Mouse (Mus musculus): ENCODE measurements around the gene Itga2. TPM values are rescaled to one million over a fixed set of nuclear protein-coding genes. Genes with fewer than 3 reads are reported as not detected.

Gene Itga2
- polyA plus RNA-seq, 1 experiment = 3.2 TPM

DNA sequence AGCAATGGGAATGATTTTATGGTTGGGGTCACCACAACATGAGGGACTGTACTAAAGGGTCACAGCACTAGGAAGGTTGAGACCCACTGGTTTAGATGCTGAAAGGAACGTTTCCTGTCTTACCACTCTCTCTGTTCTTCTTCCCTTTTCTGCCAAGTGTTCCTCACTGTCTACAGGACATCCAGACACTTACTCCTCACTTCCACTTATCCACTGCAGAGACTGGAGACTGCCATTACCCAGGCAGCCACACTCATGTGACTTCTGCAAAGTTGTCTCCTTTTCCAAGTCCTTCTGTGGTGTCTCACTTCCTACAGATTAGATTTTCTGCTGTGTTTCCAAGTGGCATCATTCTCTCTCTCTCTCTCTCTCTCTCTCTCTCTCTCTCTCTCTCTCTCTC lies 7.1 kb downstream of the Itga2 start:
- Histone ChIP-seq H3K4me1 (ENCODE audit: control insufficient read depth, insufficient read depth, low read length) (no peaks in the 10 kb centered on the region), H3K4me3 (replicated peaks; ENCODE audit: control insufficient read depth, low read depth, low read length) (no peak overlapping the region), H3K27ac (ENCODE audit: control insufficient read depth, insufficient read depth, low read depth, low read length, poor library complexity) (no peak overlapping the region)
- WGBS = 13% methylated on average over 1 of the region's 1 CpGs
- TF ChIP-seq CTCF (IDR thresholded peaks at IDR 0.05; ENCODE audit: control insufficient read depth, insufficient read depth, low read length) (no peak), POLR2A (IDR thresholded peaks at IDR 0.05; ENCODE audit: borderline replicate concordance, control insufficient read depth, low read depth, low read length) (no peak)

DNA sequence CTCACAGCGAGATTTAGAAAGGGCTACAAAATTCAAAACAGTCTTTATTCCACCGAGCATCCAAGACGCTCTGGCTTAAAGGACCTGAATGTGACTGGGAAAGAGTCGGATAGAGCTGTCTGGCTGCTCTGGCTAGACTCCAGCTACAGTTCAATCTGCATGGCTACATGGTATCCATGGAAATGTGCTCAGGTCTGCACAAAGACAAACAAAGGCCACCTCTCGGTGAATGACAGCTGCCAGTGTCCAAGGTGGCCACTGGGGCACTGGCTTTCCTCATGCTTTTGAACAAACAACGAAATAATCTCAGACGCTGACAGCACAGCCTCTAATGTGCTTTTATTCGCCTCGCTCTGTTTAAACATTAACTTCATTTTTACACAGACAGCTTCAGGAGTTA lies 8.6 kb downstream of the Itga2 start:
- WGBS = 84% methylated on average over 9 of the region's 9 CpGs
- Histone ChIP-seq H3K27ac (ENCODE audit: control insufficient read depth, insufficient read depth, low read depth, low read length, poor library complexity) (no peak overlapping the region), H3K4me1 (ENCODE audit: control insufficient read depth, insufficient read depth, low read length) (no peaks in the 10 kb centered on the region), H3K4me3 (replicated peaks; ENCODE audit: control insufficient read depth, low read depth, low read length) (no peak overlapping the region)
- no peak for TF ChIP-seq CTCF (IDR thresholded peaks at IDR 0.05; ENCODE audit: control insufficient read depth, insufficient read depth, low read length)
- no peak for TF ChIP-seq POLR2A (IDR thresholded peaks at IDR 0.05; ENCODE audit: borderline replicate concordance, control insufficient read depth, low read depth, low read length)

DNA sequence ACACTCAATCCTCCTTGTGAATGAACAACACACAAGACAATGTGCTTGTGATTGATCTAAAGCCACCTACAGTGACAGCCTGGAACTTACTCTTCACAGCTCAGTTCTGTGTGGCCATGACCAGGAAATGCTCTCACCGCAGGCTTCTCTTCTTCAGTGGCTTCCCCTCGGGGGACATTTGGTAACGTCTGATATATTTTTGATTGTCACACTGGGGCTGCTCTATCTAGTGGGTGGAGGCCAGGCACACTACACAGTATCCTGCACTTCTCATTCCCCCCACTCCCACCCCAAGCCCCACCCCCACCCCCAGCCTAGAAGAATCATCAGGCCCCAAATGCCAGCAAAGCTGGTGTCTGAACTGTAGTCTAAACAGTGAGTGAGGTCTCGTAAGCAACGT lies 16.1 kb downstream of the Itga2 start:
- WGBS = 24% methylated on average over 5 of the region's 5 CpGs
- H3K27ac ChIP-seq (ENCODE audit: control insufficient read depth, insufficient read depth, low read depth, low read length, poor library complexity) = no peak overlapping the region
- no peak for TF ChIP-seq POLR2A (IDR thresholded peaks at IDR 0.05; ENCODE audit: borderline replicate concordance, control insufficient read depth, low read depth, low read length)
- TF ChIP-seq CTCF (IDR thresholded peaks at IDR 0.05; ENCODE audit: control insufficient read depth, insufficient read depth, low read length) = no peak
- no peak overlapping the region for H3K4me3 ChIP-seq (replicated peaks; ENCODE audit: control insufficient read depth, low read depth, low read length)
- no peaks in the 10 kb centered on the region; the same call in 1 of the 2 replicates for H3K4me1 ChIP-seq (ENCODE audit: control insufficient read depth, insufficient read depth, low read length)

DNA sequence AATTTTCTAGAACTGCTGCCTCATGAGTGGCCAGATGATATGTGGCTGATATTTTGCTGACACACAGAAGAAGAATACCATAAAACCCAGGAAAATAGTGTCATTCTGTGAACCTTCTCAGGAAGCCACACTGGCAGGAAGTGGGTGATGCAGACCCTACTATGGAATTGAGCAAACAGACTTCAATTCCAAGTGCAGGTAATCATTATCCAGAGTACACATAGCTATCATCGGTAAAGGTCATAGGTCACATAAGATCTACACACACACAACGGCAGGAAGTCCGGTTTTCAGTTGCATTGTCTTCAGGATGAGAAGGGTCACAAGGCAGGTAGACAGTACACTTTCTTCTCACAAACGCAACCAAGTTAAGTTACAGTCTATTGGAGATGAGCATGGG lies 16.9 kb downstream of the Itga2 start:
- peaks cover 3% of the 10 kb centered on the region; the same call in 1 of the 2 replicates for H3K4me1 ChIP-seq (ENCODE audit: control insufficient read depth, insufficient read depth, low read length)
- H3K27ac ChIP-seq (ENCODE audit: control insufficient read depth, insufficient read depth, low read depth, low read length, poor library complexity) = no peak overlapping the region
- no peak overlapping the region for H3K4me3 ChIP-seq (replicated peaks; ENCODE audit: control insufficient read depth, low read depth, low read length)
- TF ChIP-seq POLR2A (IDR thresholded peaks at IDR 0.05; ENCODE audit: borderline replicate concordance, control insufficient read depth, low read depth, low read length) = no peak
- TF ChIP-seq CTCF (IDR thresholded peaks at IDR 0.05; ENCODE audit: control insufficient read depth, insufficient read depth, low read length) = no peak
- 70% methylated on average over 4 of the region's 4 CpGs for WGBS

DNA sequence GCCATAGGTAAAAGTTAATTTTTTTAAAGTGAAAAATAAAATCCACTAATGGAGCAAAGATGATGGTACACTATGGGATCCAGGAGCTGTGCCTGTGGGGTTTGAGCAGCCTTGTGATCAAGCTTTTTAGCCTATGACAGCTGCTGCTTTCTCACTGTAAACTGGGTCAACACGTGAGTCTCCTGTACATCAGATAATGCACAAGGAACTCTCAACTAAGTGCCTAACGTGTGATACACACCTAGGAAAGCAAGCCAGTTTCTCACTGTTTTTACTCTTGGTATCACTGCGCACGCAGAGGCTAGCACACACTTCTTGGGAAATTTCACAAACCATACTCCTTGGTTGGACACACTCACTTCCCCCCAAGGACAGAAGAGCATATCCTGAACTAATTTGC lies 17.3 kb downstream of the Itga2 start:
- WGBS = 29% methylated on average over 4 of the region's 4 CpGs
- no peak for TF ChIP-seq CTCF (IDR thresholded peaks at IDR 0.05; ENCODE audit: control insufficient read depth, insufficient read depth, low read length)
- Histone ChIP-seq H3K4me3 (replicated peaks; ENCODE audit: control insufficient read depth, low read depth, low read length) (no peak overlapping the region), H3K4me1 (ENCODE audit: control insufficient read depth, insufficient read depth, low read length) (peaks cover 3% of the 10 kb centered on the region; the same call in 1 of the 2 replicates), H3K27ac (ENCODE audit: control insufficient read depth, insufficient read depth, low read depth, low read length, poor library complexity) (no peak overlapping the region)

DNA sequence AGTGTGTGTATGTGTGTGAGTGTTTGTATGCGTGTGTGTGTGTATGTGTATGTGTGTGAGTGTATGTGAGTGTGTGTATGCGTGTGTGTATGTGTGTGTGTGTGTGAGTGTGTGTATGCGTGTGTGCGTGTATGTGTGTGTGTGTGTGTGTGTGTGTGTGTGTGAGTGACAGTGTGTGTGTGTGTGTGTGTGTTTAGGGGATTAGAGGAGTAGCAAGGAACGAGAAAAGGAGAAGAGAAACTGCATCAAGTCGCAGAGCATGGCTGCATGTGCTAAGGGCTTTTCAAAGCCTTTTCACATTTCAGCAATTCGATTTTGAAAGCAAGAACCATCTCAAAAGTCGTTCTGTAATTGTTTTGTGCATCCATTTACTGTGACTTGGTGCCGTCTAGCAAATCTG lies 21.3 kb downstream of the Itga2 start:
- TF ChIP-seq POLR2A (IDR thresholded peaks at IDR 0.05; ENCODE audit: borderline replicate concordance, control insufficient read depth, low read depth, low read length) = no peak
- no peak for TF ChIP-seq CTCF (IDR thresholded peaks at IDR 0.05; ENCODE audit: control insufficient read depth, insufficient read depth, low read length)
- peaks cover 3% of the 10 kb centered on the region; the same call in 1 of the 2 replicates for H3K4me1 ChIP-seq (ENCODE audit: control insufficient read depth, insufficient read depth, low read length)
- H3K4me3 ChIP-seq (replicated peaks; ENCODE audit: control insufficient read depth, low read depth, low read length) = no peak overlapping the region
- no peak overlapping the region for H3K27ac ChIP-seq (ENCODE audit: control insufficient read depth, insufficient read depth, low read depth, low read length, poor library complexity)
- 58% methylated on average over 9 of the region's 9 CpGs for WGBS

DNA sequence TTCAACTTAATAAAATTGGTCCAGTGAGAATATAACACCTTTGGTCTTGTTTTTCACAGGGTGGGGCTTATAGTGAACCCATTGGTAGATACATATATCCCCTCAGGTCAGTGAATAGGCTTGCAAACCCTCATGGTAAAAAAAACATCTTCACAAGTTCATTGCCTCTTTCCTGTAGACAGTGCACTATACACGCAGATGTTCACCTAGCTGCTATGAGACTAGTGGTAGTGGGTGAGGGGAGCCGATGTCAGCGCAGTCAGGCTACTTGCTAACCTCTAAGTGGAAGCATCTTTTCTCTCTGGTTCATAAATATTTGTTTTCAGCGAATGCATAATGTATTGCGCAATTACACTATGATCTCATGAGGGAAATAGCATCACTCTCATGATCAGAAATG lies 22.4 kb downstream of the Itga2 start:
- WGBS = 84% methylated on average over 5 of the region's 5 CpGs
- no peak overlapping the region for H3K4me3 ChIP-seq (replicated peaks; ENCODE audit: control insufficient read depth, low read depth, low read length)
- H3K27ac ChIP-seq (ENCODE audit: control insufficient read depth, insufficient read depth, low read depth, low read length, poor library complexity) = no peak overlapping the region
- TF ChIP-seq CTCF (IDR thresholded peaks at IDR 0.05; ENCODE audit: control insufficient read depth, insufficient read depth, low read length) = no peak
- no peak for TF ChIP-seq POLR2A (IDR thresholded peaks at IDR 0.05; ENCODE audit: borderline replicate concordance, control insufficient read depth, low read depth, low read length)
- peaks cover 3% of the 10 kb centered on the region; the same call in 1 of the 2 replicates for H3K4me1 ChIP-seq (ENCODE audit: control insufficient read depth, insufficient read depth, low read length)

DNA sequence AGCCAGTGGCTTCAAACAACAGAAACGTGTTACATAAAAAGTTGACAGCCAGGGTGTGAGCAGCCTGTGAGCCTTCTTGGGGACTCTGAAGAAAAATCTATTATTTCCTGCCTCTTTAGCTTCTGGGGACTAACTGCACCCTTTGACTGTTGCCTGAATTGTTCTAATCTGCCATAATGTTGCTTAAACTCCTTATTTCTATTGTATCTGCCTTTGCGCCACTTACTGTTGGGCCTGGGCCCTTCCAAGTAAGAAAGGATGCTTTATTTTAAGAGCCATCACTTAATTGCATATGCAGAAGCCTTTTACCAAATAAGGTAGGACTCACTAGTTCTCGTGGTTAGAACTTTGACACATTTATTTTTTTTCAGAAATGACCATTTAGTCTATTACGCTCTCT lies 24.0 kb downstream of the Itga2 start:
- H3K4me1 ChIP-seq (ENCODE audit: control insufficient read depth, insufficient read depth, low read length) = peaks cover 3% of the 10 kb centered on the region; the same call in 1 of the 2 replicates
- TF ChIP-seq POLR2A (IDR thresholded peaks at IDR 0.05; ENCODE audit: borderline replicate concordance, control insufficient read depth, low read depth, low read length) (no peak), CTCF (IDR thresholded peaks at IDR 0.05; ENCODE audit: control insufficient read depth, insufficient read depth, low read length) (no peak)
- WGBS = 72% methylated on average over 4 of the region's 4 CpGs
- H3K27ac ChIP-seq (ENCODE audit: control insufficient read depth, insufficient read depth, low read depth, low read length, poor library complexity) = no peak overlapping the region
- no peak overlapping the region for H3K4me3 ChIP-seq (replicated peaks; ENCODE audit: control insufficient read depth, low read depth, low read length)

DNA sequence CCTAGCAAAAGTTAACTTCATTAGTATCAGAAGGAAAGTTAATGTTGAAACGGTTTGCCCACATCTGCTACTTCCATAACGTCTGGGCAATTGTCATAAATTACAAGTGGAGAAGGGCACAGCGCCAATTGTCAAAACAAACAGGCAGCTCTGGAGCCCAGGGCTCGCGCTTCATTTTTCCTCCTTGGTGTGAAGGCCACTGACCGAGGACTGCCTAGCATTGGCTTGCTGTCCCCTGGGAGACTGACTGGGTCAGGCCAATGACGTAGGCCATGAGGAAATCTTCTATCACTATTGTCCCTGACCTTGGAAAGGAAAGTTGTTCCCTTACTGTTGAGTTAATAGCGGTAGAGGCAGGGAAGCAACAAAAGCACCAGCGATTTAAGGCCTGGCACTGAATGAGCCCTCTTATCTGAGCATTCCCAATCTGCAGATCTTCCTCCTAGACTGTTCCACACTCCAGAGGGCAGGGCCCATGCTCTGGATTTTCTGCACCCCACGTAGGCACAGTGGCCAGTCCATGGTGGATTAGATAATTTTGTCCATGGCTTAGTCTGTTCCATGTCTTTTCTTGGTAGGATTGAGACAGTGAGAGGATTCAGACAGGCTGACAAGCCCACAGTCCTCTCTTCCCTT lies 35.0 kb downstream of the Itga2 start:
- 44% methylated on average over 10 of the region's 10 CpGs for WGBS
- no peak overlapping the region for H3K4me3 ChIP-seq (replicated peaks; ENCODE audit: control insufficient read depth, low read depth, low read length)
- H3K27ac ChIP-seq (ENCODE audit: control insufficient read depth, insufficient read depth, low read depth, low read length, poor library complexity) = no peak overlapping the region
- no peaks in the 10 kb centered on the region; the same call in 1 of the 2 replicates for H3K4me1 ChIP-seq (ENCODE audit: control insufficient read depth, insufficient read depth, low read length)
- TF ChIP-seq CTCF (IDR thresholded peaks at IDR 0.05; ENCODE audit: control insufficient read depth, insufficient read depth, low read length) (no peak), POLR2A (IDR thresholded peaks at IDR 0.05; ENCODE audit: borderline replicate concordance, control insufficient read depth, low read depth, low read length) (no peak)

All from bone marrow, adult 2 months (tissue).